Mouse (Mus musculus) cerebellum, postnatal 25 days (tissue): ENCODE measurements around the gene Kmo.

Experiments
- DNase-seq, 2 experiments: peaks; one replicate each; pipeline ENCODE4 v3.0.0; 2021; ENCODE audit warnings: mixed read lengths in 2 of 2

The Kmo gene

DNA sequence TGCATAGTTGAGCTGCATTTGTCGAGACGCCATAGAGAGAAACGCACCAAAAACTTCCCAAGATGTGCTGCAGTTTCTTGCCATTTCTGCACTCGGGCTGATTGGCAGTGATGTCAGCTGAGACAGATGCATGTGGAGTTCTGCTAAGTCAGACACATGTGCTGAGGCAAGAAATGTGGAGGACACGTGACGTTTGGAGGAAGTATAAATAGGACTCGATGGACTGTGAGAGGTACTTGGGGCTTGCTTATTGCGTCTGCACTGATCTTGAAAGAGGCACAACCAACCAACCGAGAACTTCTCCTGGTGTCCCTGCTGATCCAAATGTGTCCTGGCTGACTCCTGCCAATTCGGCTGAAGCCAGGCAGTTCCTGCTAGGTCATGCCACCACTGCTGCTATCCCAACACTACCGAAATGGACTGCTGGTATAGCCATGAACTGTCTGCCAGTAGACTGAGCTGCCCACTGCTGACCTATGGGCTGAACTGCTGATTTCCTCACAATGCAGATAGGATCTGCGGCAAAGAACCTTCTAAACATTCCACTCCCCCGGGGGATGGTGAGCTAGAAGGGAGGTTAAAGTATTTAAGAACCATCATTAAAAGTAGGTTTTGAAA is at the start of gene Kmo:
Gene Kmo, plus strand, starts transcription at position 568 of the 618 bp plus-strand sequence.
- DNase-seq = peak in 1 of 2 experiments; percentile 11

DNA sequence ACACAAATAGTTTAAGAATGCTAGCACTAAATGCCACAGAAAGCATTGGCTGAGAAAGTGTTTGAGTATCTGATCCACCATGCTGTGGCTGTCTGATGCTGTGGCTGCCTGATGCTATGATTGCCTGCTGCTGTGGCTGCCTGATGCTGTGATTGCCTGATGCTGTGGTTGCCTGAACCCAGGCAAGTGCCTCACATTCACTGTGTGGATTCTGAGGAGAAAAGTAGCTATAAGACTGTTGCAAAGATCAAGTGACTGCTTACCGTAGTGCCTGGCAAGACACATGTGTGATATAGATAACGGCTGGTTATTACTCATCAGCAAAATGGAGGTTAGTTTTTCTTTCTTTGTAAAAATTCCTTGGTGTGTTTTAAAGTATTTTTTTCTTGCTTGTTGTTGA is 46.1 kb upstream of the Kmo start:
- no peak for DNase-seq

DNA sequence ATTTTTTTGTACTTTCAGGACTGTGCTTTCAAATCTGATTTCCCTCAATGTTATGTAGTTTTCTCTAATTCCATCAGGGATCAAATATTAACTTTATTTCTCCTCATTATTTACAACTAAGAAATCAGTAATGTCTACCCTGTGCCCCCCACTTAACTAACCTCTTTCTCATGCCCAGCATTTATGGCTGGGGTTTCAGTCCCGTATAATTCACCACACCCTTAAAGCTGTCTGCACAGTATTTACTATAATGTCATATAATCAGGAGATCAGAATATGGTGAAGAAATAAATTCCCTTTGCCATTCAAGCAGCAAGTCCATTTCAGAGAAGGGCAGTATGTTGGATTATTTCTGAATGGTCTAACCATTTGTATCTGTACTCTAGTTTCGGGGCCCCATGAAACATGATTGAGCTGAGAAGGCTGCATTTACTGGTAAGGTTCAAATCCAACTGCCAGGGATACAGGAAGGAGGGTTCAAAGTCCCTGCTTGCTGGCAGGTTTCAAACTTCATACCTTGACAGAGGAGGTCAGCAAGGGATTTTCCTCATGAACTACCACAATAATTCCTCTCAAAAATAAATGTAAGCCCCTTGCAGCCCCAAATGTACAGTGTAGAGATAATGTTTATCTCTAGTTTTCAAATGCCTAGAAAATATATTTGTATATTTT is 41.6 kb upstream of the Kmo start:
- no peak for DNase-seq

DNA sequence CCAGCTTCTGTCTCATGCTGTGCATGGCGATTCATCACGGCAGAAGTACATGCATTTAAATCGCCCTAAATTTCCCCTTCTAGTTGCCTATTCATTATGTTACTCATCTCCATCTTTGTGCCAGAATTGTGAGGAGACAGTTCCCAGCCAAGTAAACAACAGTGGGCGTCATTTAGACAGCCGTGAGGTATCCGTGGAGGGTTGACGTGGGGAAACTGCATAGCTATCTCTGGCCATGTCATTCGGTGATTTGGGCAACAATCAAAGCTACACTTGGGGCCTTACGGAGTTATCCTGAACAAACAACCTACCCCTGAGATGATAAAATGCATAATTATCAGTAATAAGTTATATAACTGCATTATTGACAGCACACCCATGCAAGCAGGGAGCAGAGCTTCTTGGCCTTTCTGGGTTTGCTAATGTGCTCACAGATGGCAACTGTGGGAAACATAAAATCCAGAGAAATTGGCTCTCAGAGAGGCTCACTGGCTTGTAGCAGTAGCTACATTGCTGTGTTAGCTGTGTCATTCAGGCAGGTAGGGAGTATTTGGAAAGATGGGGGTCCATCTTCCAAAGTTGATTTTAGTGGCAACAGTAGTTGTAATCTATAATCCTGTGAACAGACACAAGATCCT is 40.5 kb upstream of the Kmo start:
- DNase-seq = peak; percentile 34 to 38

GRCm38 (mm10) chr1:175580346-175580745 is 39.8 kb upstream of the Kmo start:
- peak; percentile 17 to 30 for DNase-seq

GRCm38 (mm10) chr1:175582799-175583198 is 37.4 kb upstream of the Kmo start:
- DNase-seq = no peak

DNA sequence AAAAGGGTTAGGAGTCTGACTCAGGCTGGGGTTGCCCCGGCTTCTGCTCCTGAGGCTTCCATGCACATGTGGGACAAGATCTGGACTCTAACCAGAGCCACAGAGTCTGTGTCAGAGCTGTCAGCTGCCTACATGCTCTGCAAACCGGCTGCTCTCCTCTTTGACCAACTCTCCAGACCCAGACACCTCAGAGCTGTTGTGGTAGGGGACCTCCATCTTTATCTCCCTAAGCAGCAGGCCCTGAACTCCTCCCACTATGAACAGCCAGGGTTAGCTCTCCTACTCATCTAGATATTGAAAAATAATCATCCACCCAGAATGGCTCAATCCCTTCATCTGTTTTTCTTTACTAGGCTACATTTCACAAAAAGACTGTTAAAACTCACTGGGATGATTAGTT is 34.9 kb upstream of the Kmo start:
- no peak for DNase-seq

DNA sequence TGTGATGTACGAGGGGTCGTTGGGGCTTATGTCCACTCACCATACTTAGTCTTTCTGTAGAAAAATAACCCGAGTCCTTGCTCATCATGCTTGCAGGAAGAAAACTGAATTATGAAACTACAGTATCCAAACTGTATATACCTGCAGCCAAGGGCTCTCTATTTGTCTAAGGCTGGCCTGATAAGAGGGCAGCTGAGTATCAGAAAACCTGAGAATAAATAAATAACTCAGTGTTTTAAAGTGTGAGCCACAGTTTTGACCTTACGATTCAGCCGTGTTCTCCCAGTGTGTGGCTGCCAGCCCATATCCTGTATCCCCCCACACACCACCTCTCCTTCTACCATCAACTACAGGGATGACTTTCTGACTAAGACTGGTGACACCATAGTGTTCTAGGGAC is 33.5 kb upstream of the Kmo start:
- no peak for DNase-seq

- DNase-seq = no peak
These were observed 27.3 kb upstream of the Kmo start for GRCm38 (mm10) chr1:175592832-175593231.

DNA sequence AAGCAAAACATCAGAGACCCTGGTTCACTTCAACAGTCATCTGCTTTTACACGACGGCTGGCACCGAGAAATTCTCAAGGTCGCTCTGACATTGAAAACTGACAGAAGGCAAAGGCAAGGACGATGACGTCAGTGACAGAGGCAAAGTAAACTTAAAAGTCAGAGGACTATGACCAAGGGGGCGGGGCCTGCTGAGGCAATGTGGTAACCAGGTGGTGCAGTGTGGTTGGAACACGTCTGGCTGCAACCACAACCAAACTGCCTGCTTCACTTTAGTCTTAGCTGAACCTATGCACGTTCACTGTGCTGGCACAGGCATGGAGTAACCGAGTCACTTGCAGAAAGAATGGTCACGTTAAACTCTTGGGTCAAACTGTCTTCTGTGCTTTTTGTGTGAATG is 17.9 kb upstream of the Kmo start:
- DNase-seq = no peak

DNA sequence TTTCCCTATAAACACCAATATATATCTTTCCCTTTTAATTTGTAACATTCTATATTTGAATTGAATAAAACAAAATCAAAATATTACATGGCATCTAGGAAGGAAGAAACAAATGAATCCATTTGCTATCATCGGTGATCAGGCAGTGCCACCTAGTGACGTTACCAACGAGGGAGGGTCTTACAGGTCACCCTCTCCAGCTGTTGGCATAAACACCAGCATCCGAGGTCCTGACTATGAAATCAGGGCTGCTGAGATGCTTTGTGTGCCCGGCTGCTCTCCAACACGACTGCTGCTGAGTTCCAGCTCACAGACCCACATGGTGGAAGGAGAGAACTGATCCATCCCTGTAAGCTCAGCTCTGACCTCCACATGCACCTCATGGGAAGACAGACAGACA is 16.8 kb upstream of the Kmo start:
- DNase-seq = peak; percentile 23 to 53

DNA sequence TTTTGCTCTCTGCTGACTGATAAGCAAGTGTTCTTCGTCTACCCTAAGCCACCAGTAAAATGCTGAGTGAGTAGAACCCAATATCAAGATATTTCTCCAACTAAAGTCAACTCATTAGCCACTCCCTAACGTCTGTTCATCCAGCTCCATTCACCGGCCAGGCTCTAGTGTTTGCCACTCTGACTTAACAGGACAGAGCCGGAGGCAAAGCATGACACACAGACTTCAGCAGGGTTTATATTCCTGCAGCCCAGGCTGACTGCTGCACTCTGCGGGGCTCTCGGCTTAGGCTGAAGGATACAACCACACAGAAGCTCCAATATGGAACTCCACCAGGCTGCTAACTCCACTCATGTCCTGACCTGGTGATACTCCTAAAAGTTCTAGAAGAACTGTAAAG is 12.9 kb upstream of the Kmo start:
- DNase-seq = no peak

DNA sequence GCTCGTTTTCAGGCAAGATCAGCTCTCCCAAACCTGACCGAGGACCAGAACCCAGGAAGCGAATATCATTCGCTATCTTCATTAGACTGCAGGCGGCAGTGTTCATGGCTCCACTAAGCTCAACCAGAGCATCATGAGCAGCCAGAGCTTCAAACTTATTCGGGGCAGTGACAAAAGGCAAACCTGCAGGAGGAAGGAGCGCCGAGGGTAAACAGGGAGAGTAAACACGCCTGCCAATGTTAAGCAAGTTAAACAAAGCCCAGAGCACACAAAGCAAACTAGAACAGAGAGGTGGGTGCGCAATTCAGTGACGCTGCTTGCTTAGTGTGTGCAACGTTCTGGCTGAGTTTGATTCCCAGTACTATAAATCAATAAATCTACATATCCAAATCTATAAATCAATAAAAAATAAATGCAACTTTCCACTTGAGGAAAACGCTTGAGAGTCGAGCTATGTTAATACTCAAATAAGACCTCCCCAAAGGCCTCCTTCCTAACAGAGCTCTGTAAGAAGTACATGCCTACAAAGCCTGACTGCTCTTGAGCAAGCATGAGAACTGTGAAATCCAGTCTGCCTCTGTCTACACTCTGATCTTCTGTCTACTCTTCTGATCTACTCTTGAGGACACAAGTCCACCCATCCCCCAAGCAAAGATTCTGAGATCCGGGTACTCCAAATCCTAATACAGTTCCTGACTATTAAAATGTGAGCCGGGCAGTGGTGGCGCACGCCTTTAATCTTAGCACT is 12.2 kb upstream of the Kmo start:
- DNase-seq = no peak

DNA sequence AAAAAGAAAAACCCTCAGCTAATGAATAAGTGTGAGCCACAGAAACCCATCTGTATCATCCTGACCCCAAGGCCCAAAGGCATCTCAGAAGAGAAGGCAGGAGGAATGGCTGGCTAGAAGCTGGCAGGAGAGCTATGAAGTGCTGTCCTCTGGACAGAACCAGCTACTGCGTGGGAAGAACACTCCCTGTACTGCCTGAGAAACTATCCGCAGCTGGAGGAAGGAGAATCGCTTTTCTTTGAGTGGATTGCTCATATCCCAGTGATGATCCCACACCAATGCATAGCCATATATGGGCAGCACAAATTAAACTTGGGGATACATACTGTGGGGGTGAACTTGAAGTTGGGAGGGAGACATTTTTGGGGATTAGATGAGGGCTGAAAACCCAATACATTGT is 11.5 kb upstream of the Kmo start:
- DNase-seq = no peak

DNA sequence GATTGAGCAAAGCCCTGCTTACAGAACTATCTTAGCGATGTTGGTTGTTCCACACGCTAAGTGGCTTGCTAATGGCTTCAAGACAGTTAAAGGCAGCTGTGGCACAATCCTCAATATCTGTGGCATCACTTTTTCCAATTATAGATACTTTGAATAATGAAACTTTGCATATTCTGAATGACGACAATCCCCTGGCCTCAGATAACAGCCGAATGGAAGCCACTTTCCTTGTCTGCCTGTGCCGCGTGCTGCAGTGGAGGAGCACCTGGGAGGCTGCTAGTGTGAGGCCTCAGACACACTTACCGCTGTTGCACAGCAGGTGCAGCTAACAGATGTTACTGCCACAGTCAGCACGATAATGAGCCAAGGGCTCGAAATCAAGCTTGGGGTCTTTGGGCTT is 5.2 kb upstream of the Kmo start:
- no peak for DNase-seq

DNA sequence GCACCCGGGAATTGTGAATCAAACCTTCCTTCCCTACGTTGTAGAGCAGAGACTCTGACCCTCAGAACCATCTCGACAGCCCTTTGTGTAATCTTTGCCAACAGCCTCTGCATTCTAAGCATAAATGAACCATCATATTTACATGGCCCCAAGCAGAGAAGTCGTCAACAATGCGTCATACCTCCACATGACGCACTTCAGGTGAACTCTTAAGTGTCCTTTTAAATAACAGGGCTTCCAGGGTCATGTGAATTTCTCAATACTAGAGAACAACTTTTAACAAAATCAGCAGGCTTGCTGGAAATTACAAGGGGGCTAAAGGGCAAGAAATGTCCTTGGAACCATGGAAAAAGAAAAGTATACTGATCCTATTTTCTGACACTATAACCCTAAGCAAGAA is 3.5 kb downstream of the Kmo start:
- no peak for DNase-seq

DNA sequence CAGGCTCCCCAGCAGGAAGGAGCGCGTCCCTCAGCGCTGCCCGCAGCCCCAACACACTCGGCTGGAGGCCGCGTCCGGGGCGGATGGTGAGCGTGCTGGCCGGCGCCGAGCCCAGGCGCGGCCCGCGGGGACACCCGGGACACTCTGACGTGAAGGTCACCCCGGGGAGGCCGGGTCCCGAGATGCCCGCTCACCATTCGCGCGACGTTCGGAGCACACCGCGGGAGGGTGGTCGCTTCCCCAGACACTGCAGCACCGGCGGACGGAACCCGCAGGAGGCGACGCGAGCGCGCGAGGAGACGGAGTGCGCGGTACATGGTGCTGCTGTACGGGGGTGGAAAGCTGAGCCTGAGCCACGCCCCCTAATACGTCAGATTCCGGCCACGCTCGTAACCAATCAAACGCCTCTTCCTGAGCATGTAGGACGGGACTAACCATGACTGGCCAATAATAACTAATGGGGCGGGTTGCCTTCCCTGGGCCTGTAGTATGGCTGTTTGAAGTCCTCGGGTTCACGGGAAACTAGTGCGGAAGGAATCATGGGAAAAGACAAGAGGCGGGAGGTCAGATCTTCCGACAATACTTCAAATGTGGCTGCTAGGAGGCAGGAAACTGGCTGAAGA is 5.2 kb downstream of the Kmo start, which contains the start of gene Fh1:
Gene Fh1, minus strand, starts transcription at position 379 of the 623 bp plus-strand sequence.
- DNase-seq = peak; percentile 94 to 95

- peak in 1 of 2 experiments; percentile 47 for DNase-seq
These were observed 6.0 kb downstream of the Kmo start for GRCm38 (mm10) chr1:175625990-175626692.

DNA sequence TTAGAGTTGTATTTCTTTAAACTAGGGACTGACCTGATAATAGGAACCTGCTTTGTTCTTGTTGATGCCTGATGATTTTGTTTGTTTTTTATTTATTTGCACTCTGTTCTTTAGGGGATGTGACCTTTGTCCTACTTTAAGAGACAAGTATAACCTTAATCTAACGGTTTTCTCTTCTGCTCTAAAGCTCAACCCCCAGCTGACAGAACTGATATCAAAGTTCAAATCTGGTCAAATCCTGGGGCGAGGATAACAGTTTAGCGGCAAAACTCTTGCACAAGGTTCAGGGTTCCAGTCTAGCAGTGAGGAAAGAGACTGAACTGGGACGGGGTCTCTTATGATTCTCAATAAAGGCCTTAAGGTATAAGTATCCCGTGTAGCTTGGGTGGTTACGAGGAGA is 9.1 kb downstream of the Kmo start:
- DNase-seq = no peak

DNA sequence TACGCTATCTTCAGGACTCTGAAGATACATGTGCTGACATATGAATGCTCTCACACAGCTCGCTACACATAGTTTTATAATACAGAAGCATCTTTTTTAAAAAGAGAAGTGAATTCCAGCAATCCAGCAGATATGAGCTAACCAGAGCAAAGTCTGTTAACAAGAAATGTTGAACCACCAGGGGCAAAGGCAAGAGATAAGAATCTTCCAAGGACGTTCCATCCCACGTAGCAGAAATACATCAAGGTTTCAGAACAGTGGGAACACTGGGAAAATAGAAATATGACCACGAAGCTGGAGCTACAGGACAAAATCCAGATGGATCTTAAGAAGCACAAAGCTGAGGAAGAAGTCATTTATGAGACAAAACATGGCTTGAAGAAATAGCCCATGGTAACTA is 10.2 kb downstream of the Kmo start:
- no peak for DNase-seq

GRCm38 (mm10) chr1:175631080-175631479 is 10.9 kb downstream of the Kmo start:
- no peak for DNase-seq

DNA sequence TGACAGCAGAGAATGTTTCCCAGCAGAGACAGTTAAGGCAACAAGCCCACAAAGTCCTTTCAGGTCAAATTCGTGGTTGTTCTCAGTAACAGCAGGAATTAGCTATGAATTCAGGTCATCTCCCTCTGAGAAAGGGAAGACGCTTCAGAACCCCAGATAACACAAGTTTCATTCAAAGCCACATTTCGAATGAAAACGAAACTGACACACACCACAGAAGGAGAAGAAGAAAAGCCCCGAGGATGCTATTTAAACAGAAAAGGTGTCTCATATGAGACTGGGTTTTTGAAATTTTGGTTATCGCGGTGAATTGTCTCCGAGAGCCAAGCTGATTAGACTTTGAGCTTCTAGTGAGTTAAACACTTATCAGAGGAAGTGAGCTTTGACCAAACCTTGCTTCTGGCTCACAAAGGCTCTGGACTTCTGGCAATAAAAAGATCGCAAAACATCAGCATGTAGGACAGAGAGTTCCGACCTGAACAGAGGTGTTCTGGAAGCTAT is 11.6 kb downstream of the Kmo start:
- DNase-seq = no peak
